Mouse (Mus musculus) R1 (cell line): ENCODE data around the gene Osbpl10.
A peak's percentile ranks its signal among the peaks of the same experiment; 100 is the strongest.

Experiments
- DNase-seq: peaks from one replicate; pipeline ENCODE4 v3.0.0-alpha.2; 2018; ENCODE audit warnings: low read depth, low spot score

The Osbpl10 gene

DNA sequence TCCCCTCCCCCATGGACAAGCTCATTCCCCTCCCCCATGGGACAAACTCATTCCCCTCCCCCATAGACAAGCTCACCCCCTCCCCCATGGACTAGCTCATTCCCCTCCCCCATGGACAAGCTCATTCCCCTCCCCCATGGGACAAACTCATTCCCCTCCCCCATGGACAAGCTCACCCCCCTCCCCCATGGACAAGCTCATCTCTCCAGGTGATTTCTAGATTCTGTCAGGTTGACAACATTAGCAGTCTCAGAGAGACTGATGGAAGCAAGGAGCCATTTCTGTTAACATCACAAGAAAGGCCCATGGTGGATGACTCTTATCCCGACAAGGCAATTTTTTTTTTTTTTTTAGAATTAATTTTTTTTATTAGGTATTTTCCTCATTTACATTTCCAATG lies 52.7 kb downstream of the Osbpl10 start:
- DNase-seq = peak; percentile 75

DNA sequence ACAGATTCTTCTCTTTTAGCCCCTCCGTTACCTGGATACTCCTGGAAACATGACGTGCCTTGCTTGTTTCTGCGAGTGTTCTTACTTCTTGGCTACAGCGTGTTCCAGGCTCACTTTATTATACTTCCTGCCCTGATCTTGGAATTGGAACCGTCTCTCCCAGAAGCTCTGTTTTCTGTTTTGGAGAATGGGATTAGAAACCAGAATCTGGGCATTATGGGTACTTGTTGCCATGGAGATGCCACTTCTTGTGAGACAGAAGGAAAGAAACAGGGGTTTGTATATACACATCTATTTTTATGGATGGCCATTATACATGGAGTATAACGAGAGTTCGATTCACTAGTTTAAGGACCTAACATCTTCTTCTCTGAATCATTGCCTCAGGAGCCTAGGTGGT lies 54.4 kb downstream of the Osbpl10 start:
- no peak for DNase-seq

DNA sequence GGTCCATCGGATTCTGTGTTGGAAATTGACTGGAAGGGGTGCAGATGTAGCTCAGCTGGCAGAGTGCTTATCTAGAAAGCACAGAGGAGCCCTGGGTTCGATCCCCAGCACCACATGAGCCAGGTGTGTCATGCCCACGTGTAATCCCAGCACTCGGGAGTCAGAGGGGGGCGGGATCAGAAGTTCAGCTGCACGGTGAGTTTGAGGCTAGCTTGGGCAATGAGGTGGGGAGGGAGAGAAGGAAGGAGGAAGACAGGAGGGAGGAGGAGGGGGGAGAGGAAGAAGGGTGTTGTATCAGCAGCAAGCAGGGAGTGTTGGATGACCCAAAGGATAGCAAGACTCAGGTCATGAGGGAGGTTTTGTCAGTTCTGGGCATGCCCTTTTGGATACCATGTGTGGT lies 55.9 kb downstream of the Osbpl10 start:
- peak; percentile 69 for DNase-seq

GRCm38 (mm10) chr9:115034788-115035187 lies 56.4 kb downstream of the Osbpl10 start:
- peak; percentile 71 for DNase-seq

- DNase-seq = peak; percentile 71
Measured at GRCm38 (mm10) chr9:115038215-115038614, 59.8 kb downstream of the Osbpl10 start.

DNA sequence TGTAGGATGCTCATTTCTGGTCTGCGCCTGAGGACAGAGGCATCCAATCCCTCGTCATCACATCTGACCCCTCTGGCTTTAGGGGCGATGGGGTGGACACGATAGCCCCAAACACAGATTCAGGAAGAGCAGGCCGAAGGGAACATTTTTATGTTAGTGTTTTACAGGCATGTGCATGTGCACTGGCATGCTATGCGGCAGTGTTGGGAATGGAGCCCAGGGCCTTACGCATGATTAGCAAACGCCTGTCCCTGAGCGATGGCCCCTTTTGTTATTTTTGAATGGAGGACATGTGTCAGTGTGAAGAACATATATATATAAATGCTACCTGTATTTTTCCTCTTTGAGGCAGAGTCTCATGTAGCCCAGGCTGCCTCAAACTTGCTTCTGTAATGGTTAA lies 60.3 kb downstream of the Osbpl10 start:
- no peak for DNase-seq

DNA sequence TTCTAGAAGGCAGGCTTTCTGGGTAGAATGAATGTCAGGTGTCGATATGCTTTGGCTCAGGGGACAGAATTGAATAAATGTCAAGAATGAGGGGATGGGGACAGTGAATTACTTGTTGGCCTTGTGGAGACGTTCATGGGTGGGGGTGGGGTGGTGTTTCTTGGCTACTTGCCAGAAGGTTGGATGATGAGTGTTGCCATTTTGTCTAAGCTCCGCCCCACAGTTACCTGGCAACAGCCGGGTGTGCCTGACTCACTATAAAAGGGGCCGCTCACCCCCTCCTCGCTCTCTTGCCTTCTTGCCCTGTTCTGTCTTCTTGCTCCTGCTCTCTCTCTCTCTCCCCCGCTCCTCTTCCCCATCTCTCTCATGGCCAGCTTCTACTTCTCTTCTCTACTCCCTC lies 60.9 kb downstream of the Osbpl10 start:
- peak; percentile 89 for DNase-seq

- no peak for DNase-seq
Measured at GRCm38 (mm10) chr9:115042571-115042970, 64.2 kb downstream of the Osbpl10 start.

DNA sequence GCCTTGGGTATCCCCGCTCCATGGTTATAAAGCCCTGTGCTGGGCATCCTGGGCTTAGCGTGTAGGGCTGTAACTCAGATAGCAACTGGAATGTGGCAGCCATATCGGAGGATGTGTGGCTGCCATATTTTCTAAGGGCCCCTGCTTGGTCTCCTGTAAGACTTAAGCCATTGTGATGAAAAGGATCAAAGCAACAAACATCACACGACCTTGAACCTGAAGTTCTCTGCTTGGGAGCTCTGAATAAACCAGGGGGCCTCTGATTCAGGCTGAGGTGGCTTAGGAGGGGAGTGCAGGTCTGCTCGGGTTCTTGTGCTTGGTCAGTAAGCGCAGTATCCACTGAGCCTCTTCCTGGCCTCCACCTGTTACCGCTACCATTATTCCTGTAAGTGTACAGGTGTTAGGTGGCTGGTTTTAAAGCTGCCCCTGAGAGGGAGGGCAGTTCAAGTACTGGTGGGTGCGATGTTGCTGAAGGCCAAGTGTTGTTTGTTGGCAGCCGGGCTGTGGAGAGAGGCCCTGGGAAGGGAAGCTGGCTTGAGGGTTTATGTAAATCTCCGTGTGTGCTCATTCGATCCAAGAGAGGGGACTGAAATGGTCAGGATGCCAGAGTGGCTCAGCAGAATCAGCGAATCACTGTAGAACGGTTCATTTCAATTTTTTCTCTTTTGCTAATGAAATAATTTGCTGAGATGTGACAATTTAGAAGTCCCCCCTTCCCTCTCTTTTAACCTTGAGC lies 64.8 kb downstream of the Osbpl10 start:
- DNase-seq = peak; percentile 88

DNA sequence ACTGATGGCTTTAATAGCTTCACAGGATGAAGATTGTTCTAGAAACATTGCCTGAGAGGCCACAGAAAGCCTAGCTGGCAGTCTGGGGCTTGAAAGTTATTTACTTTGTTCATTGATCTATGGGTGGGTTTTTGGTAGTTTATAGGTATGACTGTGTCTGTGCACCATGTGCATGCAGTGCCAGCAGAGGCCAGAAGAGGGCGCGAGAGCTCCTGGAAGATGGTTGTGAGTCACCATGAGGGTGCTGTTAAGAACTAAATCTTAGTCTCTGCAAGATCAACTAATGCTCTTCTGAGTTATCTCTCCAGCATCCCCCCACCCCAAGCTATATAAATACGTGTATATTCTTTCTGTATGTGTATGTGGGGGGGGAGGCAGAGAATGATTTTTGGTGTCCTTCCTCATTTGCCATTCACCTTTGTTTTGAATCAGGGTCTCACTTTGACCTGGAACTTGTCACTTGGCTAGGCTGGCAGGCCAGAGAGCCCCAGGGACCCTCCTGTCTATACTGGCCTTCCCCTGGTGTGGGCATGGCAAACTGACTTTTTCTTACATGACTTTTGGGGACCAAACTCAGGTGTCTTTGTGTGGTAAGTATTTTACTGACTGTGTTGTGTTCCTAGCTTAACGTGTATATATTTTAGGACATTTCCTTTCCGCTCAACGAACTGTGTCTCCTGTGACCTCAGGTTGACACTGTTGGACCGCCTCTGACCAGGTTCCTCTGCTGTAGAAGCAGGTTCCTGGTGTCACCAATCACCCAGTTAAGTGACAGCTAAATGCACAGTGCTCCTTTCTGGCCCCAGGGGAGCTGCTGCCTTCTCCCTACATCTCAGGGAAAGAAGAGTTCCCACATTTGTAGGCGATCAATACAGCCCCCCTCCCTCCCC lies 65.8 kb downstream of the Osbpl10 start:
- peak; percentile 86 for DNase-seq

- no peak for DNase-seq
Measured at GRCm38 (mm10) chr9:115045087-115045800, 66.9 kb downstream of the Osbpl10 start.

GRCm38 (mm10) chr9:115046701-115047100 lies 68.3 kb downstream of the Osbpl10 start:
- no peak for DNase-seq

DNA sequence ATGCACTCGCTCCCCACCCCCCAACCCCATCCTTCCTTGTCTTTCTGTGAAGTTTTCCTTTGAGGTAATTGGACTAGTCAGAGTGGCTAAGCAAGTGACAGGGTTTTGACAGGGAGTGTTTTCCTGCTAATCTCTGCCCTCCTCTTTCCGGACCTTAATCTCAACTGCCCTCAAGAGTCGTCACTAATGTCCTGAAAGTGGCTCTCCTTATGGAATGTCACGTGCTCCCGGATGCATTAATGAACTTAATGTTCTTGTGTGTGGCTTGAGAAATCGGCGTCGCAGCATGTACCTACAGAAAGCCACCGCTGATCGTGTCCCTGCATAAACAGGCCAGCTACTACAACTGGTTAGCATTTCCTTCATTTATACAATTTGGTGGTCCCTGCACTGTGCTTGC lies 70.0 kb downstream of the Osbpl10 start:
- no peak for DNase-seq

- DNase-seq = peak; percentile 74
Measured at GRCm38 (mm10) chr9:115048861-115049260, 70.5 kb downstream of the Osbpl10 start.

DNA sequence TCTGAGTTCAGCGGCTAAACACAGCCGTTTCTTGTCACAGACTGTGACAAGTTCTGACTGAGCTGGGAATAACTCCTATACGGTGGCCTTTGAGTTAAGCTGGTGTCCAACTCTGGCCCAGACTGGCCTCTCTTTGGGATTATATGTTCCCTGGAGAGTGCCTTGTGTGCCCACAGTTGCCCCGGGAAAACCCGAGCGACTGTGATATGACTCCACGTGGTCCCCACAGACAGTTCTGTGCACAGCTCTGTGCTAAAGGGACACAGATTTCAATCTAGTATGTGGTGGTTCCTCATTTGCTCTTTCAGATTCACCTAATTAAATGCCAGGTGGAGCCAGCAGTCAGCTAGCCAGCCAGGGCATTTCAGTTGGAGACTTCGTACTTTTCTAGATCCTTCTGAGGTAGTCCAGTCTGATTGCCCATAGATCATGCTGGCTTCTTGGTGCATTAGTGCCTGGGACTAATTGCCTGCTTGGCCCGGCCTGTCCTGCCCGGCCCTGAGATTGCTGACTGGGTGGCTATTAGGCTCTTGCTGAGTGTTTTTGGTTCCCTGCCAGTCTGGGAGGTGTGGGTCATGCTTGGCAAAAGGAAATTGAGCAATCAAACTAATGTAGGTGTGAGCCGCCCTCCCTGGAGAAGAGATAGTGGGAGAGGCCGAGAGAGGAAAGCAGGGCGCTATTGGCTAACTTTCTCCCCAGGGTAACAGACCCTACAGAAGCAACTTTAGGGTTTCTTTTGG lies 71.8 kb downstream of the Osbpl10 start:
- no peak for DNase-seq

GRCm38 (mm10) chr9:115051976-115052375 lies 73.6 kb downstream of the Osbpl10 start:
- DNase-seq = no peak

- no peak for DNase-seq
Measured at GRCm38 (mm10) chr9:115053779-115054178, 75.4 kb downstream of the Osbpl10 start.

DNA sequence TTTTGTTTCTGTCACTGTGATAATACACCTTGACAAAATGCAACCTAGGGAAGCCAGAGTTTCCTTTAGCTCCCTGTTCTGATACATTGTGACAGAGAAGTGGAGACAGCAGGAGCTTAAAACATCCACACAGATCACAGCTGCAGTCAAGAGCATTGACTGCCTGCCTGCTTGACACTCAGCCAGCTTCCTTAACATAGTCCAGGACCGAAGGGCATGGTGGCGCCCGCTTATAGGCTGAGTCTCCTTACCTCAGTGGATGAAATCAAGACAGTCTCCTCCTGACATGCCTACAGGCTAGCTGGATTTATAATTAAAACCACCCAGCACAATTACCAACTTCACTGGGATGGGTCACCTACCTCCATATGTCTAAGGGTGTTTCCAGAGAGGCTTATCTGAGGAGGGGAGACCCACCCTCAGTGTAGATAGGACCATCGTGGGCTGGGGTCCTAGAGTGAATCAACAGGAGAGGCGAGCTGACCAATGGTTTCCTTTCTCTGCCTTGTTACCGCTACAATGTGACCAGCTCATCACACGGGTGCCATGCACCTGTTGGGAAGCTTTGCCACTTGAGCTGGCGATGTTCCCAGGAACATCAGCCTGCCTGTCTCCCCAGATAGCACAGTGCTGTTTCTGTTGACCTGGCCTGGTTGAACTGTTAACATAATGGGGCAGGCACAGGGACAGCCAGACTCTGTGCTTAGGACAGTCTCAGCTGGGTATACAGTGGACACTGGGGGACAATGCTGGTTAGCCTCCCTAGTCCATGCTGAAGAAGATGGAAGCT lies 76.9 kb downstream of the Osbpl10 start:
- no peak for DNase-seq

DNA sequence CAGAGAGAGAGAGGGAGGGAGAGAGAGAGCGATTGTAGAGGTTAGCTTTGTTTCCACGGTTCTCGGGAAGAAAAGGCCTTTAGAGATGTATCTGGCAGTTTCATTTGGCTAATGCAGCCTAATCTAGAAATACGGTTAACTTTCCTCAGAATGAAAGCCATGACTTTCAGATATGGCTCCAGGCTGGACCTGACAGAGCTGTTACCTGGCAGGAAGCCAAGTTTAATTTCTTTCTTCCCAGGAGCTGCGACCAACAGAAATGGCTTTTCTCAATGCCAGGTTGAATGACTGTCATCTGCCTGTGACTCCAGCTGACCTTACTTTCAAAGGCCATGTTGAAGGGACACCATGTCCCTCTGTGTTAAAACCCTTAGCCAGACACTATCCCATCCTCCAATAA lies 80.4 kb downstream of the Osbpl10 start:
- DNase-seq = no peak

GRCm38 (mm10) chr9:115064834-115065233 lies 86.5 kb downstream of the Osbpl10 start:
- peak; percentile 76 for DNase-seq

DNA sequence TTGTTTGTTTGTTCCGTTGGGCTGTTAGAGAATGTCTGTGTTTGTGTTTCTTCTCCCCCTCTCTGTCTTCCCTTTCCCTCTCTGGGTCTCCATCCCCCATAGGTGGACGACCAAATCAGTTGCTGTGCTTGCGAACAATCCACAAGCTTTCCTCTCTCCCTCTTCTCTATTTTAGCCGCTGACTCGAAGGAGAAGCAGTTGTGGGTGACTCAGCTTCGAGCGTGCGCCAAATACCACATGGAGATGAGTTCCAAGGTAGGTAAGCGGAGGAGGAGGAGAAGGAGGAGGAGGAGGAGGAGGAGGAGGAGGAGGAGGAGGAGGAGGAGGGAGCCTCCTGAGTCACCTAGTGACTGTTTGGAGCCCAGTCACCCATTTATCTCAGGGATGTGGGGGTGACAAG lies 88.7 kb downstream of the Osbpl10 start:
- no peak for DNase-seq
